Comparison of ENCODE assay signal across 13 mouse cellular contexts in the genomic region with DNA sequence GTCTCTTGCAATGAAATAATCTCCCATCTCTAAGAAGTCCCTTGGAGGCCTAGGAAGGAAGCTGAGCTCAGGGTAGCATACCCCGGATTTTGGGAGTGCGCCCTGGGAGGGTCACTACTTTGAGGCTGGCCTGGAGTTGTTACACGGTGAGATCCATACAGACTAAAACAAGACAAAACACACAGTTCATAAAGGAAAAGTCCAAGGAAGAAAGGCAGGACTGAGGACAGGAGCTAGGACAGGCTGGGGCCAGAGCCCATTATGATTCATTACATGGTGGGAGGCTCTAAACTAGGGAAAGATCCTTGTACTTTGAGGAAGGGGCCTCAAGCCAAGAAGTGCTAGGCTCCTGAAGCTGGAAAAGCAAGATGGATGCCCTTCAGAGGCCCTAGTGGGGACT. TPM values are rescaled to one million over a fixed set of nuclear protein-coding genes. Genes with fewer than 3 reads are reported as not detected.
DNase-seq lines count a peak whose midpoint lies in the region; TF ChIP-seq lines count a peak whose summit lies in the region.
"Had no signal": no experiment of that assay in that cellular context is flagged by ENCODE, and none has a peak within 500 bp of the region (broad histone marks: within the 10 kb centered on the region; RNA-seq: fewer than 3 reads in every experiment).

No protein-coding gene starts in this region.

- H3K27me3 ChIP-seq in testis, adult 2 months (ENCODE audit: control insufficient read depth, insufficient read depth, low read length) = no peaks in the 10 kb centered on the region
- H3K27me3 ChIP-seq: hindbrain, embryonic 12.5 days; lung, embryonic 15.5 days; neural tube, embryonic 13.5 days had no signal

- DNase-seq in gastrocnemius, adult 2 months = no peak
- DNase-seq in gastrocnemius, postnatal 14 days = no peak
- peak; percentile 22 for DNase-seq in kidney, adult 18-20 months
- DNase-seq in kidney, postnatal 14 days = no peak
- no peak for DNase-seq in testis, postnatal 14 days (ENCODE audit: low spot score)
- DNase-seq in thymus, postnatal 25 days = no peak
- no peak for DNase-seq in thymus, postnatal 36 days
- DNase-seq: cerebellum, adult 9-11 months had no signal

- no peak for TF ChIP-seq POLR2A in testis, adult 2 months (IDR thresholded peaks at IDR 0.05; ENCODE audit: control insufficient read depth, low read depth, low read length)

- peaks cover 5% of the 10 kb centered on the region; the same call in 1 of the 2 replicates for H3K4me1 ChIP-seq in testis, adult 2 months (ENCODE audit: control insufficient read depth, insufficient read depth, low read length)

- H3K4me3 ChIP-seq in gastrocnemius, adult 2 months = no peak overlapping the region
- H3K4me3 ChIP-seq in testis, adult 2 months (ENCODE audit: control insufficient read depth, low read depth, low read length) = no peak overlapping the region
- H3K4me3 ChIP-seq: hindbrain, embryonic 12.5 days; lung, embryonic 15.5 days; midbrain, embryonic 10.5 days; neural tube, embryonic 13.5 days had no signal

- no peaks in the 10 kb centered on the region for H3K36me3 ChIP-seq in testis, adult 2 months (ENCODE audit: control insufficient read depth, insufficient read depth, low read length)
- H3K36me3 ChIP-seq: hindbrain, embryonic 12.5 days; lung, embryonic 15.5 days had no signal

- TF ChIP-seq CTCF in gastrocnemius, adult 2 months (IDR thresholded peaks at IDR 0.05) = no peak
- TF ChIP-seq CTCF in testis, adult 2 months (IDR thresholded peaks at IDR 0.05; ENCODE audit: control insufficient read depth, insufficient read depth, insufficient replicate concordance, low read depth, low read length) = no peak

- intact Hi-C loops in gastrocnemius, adult 2 months (cut with DNase I) = no loop called here
- intact Hi-C loops in gastrocnemius, postnatal 14 days (cut with DNase I; ENCODE audit: low total_unique reads) = no loop called here

- H3K27ac ChIP-seq in gastrocnemius, adult 2 months = peak overlapping the region; percentile 80
- peak overlapping the region; percentile 47 for H3K27ac ChIP-seq in testis, adult 2 months (ENCODE audit: control insufficient read depth, insufficient read depth, low read depth, low read length)
- H3K27ac ChIP-seq: hindbrain, embryonic 12.5 days had no signal

RNA-seq across cellular contexts. Expression of gene Atp2a2, which starts 26.6 kb away (rescaled TPM):
- 100 to 1,000 TPM; 387 to 963 TPM for total RNA-seq in gastrocnemius, adult 2 months (2021)
- 100 to 1,000 TPM; 213 to 317 TPM for total RNA-seq in gastrocnemius, postnatal 14 days (2021)
- polyA plus RNA-seq in testis, adult 2 months (2012; rRNA removed) = 49.8 and 55.9 TPM in 2 replicates
